Mouse (Mus musculus) stomach, embryonic 15.5 days (tissue): ENCODE results near the gene Gon7. TPM values are rescaled to one million over a fixed set of nuclear protein-coding genes. Genes with fewer than 3 reads are reported as not detected.

Experiments
- ATAC-seq: fragments of 200-750 bp; cut with Nextera tagmentation; 2 replicates; pipeline ENCODE4 v1.8.0; 2017; ENCODE audit warnings: low read depth, moderate number of reproducible peaks, moderate TSS enrichment; ENCODE audit not compliant: insufficient read depth, low FRiP score
- H3K27ac ChIP-seq: fragments of 300-500 bp; sonication (generic); 2 replicates; pipeline ENCODE4 v1.5.1; 2015; ENCODE audit warnings: mild to moderate bottlenecking, inconsistent platforms
- H3K27me3 ChIP-seq: fragments of 300-500 bp; sonication (generic); replicated peaks from 2 replicates; pipeline ENCODE4 v1.6.1; 2015; ENCODE audit warnings: inconsistent platforms
- H3K36me3 ChIP-seq: fragments of 300-500 bp; sonication (generic); 2 replicates; pipeline ENCODE4 v1.6.1; 2015; ENCODE audit warnings: inconsistent platforms
- H3K4me1 ChIP-seq: fragments of 300-500 bp; sonication (generic); 2 replicates; pipeline ENCODE4 v1.6.1; 2015; ENCODE audit warnings: inconsistent platforms
- H3K4me2 ChIP-seq: fragments of 300-500 bp; sonication (generic); 2 replicates; pipeline ENCODE4 v1.6.1; 2015; ENCODE audit warnings: mild to moderate bottlenecking, inconsistent platforms
- H3K4me3 ChIP-seq: fragments of 300-500 bp; sonication (generic); replicated peaks from 2 replicates; pipeline ENCODE4 v1.5.1; 2015; ENCODE audit warnings: inconsistent platforms
- H3K9ac ChIP-seq: fragments of 300-500 bp; sonication (generic); 2 replicates; pipeline ENCODE4 v1.6.1; 2015; ENCODE audit warnings: inconsistent platforms
- H3K9me3 ChIP-seq: fragments of 300-500 bp; sonication (generic); 2 replicates; pipeline ENCODE4 v1.6.1; 2016; ENCODE audit warnings: inconsistent platforms
- WGBS: fragments of 180-500 bp; shearing (Covaris S2); methylation state at CpG from one replicate; pipeline ENCODE4 v1.1.7; 2015; 5-methylcytosine and 5-hydroxymethylcytosine counted together
- polyA plus RNA-seq: library from polyadenylated mRNA; unstranded; fragments of >200 nt; fragmentation: Nextera tagmentation; extraction: Ambion mirVana; gene quantifications from 2 replicates; pipeline ENCODE4 v1.2.1, GENCODE M21; 2015

Gene Gon7
- polyA plus RNA-seq, 1 experiment from 2014 or later, result 29.2 TPM

DNA sequence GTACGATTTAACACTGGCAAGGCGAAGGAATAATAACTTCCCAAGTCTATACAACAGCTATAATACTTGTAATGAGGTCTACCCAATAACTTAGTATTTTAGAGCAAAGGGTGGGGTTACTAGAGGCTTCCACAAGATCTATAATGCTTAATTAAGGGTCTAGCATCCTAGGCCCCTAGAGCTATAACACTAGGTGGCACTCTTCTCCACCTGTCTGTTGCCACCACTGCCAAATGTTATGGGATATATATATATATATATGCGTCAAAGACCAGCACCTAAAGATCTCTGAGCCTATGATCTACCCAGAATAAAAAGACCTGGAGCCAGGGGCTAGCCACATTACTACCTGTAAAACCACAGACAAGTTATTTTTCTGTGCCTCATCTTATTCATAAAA is 17.3 kb downstream of the Gon7 start:
- Histone ChIP-seq H3K9me3 (no peaks in the 10 kb centered on the region), H3K27ac (no peak overlapping the region), H3K9ac (no peak overlapping the region), H3K4me1 (peaks cover 11% of the 10 kb centered on the region), H3K27me3 (no peaks in the 10 kb centered on the region), H3K4me3 (no peak overlapping the region), H3K36me3 (no peaks in the 10 kb centered on the region), H3K4me2 (no peak overlapping the region)
- WGBS, result 69% methylated on average over 3 of the region's 3 CpGs
- ATAC-seq, result no peak

DNA sequence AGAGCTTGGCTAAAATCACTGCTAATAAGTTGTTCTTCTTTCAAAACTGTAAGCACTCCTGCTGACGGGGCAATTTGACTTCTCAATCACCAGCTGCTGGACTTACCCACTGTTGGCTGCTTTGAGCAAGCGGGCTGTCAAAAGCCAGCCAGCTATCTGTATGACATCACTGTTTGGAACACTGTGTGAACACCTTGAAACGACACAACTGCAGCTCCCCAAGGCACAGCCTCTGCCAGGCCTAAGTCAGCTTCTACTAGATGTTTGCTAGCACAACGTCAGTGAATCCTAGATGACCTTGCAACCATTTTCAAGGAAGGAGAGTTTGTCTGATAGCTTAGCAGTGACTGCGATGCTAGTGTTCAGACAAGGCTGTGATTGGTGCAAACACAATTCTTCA is 18.5 kb downstream of the Gon7 start:
- Histone ChIP-seq H3K27me3 (no peaks in the 10 kb centered on the region), H3K9ac (no peak overlapping the region), H3K9me3 (no peaks in the 10 kb centered on the region), H3K27ac (no peak overlapping the region), H3K4me1 (peaks cover 6% of the 10 kb centered on the region; the same call in 1 of the 2 replicates), H3K4me3 (no peak overlapping the region), H3K36me3 (no peaks in the 10 kb centered on the region), H3K4me2 (no peak overlapping the region)
- WGBS, result 70% methylated on average over 5 of the region's 5 CpGs
- no peak for ATAC-seq

DNA sequence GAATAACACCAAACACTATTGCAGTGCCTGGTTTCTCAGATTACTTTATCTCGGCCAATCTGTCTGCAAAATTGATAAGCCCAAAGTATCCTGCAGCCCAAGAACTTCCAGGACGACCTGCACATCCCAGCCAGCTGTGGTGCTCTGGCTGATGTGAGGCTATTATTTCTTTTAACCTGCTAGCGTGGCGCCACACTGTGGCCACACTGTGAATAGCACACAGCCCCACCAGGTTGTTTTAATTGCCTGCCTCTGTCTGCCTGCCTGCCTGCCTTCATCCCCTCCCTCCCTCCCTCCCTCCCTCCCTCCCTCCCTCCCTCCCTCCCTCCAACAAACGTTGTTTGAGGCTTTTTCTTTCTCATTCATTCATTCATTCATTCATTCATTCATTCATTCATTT is 24.2 kb downstream of the Gon7 start:
- Histone ChIP-seq H3K27me3 (no peaks in the 10 kb centered on the region), H3K4me3 (no peak overlapping the region), H3K9ac (no peak overlapping the region), H3K9me3 (no peaks in the 10 kb centered on the region), H3K4me2 (no peak overlapping the region), H3K27ac (no peak overlapping the region), H3K4me1 (peaks cover 17% of the 10 kb centered on the region), H3K36me3 (no peaks in the 10 kb centered on the region)
- 11% methylated on average over 4 of the region's 5 CpGs for WGBS
- no peak for ATAC-seq

DNA sequence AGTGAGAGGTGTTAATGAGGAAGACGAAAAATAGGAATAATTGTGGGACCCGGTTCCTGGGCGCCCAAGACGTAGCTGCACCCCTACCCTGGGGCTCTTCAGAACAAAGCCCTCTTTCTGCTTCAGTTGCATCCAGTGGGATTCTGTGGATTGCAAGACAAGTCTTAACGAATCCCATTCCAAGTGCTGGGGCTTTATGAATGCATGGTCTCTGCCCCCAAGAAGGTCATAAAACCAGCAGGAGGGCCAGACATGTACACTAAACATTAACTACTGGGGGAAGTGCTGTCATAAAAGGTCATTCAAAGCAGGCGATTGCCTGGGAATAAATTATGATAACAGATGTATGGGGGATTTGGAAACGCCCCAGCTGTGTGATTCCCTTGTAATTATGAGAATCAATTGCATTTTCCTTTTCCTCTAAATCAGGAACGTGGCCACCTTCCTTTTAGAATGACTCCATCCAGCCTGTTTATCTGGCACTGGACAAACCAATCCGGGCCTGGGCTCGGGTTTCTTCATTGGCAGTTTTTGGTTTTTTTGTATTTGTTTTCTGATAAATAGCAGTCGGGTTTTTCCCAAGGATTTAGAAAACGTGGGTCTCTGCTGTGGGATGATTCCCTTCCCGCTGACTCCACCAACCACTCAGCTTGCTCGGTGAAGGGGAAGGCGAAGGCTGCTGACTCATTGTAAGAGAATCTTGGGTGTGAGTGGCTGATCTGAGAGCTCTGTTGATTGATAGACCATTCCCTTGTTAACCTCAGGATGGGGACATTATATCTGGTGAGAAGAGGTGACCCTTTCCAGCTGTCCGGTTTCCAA is 26.6 kb downstream of the Gon7 start:
- WGBS, result 25% methylated on average over 16 of the region's 16 CpGs
- ATAC-seq, result 0 out of 2 replicates have a peak, but pooled peaks have one; percentile 6
- peak overlapping the region; percentile 47 for H3K4me2 ChIP-seq
- H3K9me3 ChIP-seq, result no peaks in the 10 kb centered on the region
- no peak overlapping the region for H3K9ac ChIP-seq
- 0 out of 2 replicates have a peak overlapping the region, but pooled peaks have one; percentile 13 for H3K4me3 ChIP-seq
- no peaks in the 10 kb centered on the region for H3K36me3 ChIP-seq
- no peaks in the 10 kb centered on the region for H3K27me3 ChIP-seq
- H3K4me1 ChIP-seq, result peaks cover 17% of the 10 kb centered on the region
- peak overlapping the region; percentile 84 for H3K27ac ChIP-seq

DNA sequence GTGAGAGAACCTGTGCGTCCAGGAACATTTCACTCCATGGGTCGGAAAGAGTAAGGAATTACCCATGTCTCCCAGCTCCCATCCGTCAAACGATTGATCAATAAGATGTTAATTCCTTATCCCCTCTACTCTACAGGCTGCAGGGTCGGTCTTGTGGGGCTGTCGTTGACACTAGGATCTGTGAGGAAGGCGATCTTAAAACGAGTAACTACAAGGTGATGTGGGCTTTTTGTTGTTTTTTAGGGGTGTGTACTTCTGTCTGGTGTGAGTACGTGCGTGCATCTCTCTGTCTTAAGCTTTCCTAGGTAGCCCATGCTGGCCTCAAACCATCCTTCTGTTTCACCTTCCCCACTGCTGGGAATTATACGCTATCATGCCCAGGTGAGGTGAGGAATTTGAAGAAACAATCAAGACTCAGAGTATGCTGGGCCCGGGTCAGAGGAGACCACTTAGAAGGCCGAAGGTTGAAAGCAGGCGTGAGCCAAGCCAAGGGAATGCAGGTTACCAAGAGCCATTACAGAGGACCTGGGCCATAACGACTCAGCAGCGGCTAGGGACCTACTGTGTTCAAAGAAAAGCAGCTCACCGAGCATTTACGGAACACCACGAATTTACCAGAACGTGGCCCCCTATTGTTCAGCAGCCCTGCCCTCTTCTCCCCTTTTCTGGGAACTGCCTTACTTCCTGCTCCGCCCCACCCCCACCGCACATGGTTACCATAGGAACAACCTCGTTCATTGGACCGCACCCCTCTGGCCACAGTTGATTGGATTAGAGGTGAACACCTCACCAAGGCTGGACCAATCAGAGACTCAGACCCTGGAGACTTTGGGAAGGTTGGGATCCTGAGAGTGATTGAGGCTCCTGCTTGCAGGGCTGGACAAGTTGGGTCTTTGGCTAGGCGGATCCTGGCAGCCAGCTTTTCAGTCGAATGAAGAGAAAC is 27.5 kb downstream of the Gon7 start:
- Histone ChIP-seq H3K36me3 (no peaks in the 10 kb centered on the region), H3K4me1 (peaks cover 17% of the 10 kb centered on the region), H3K27me3 (no peaks in the 10 kb centered on the region), H3K4me3 (peak overlapping the region; percentile 13; the same call in 1 of the 2 replicates), H3K4me2 (peak overlapping the region; percentile 47), H3K9me3 (no peaks in the 10 kb centered on the region), H3K9ac (no peak overlapping the region), H3K27ac (peak overlapping the region; percentile 84)
- 28% methylated on average over 26 of the region's 26 CpGs for WGBS
- ATAC-seq, result peak; percentile 94

DNA sequence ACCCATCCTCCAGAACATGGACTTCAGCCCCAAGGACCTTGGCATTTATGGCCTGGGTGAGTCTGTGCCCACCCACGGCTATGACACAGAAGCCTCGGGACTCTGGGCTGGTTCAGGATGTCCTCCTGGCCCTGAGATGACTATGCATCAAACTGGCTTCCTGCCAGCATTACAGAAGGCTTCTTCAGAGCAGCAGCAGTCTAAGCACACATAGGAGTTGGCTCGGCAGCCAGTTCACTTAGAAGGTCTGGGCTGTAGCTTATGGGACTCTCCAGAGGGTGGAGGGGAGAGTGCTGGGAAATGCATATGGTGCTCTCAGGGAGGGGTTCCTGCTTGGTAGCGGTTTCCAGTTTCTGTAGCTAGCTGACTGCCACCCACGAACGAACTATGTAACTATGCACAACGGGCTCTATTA is 31.8 kb downstream of the Gon7 start:
- ATAC-seq, result no peak
- peaks cover 7% of the 10 kb centered on the region; the same call in 1 of the 2 replicates for H3K4me1 ChIP-seq
- no peak overlapping the region for H3K4me2 ChIP-seq
- H3K27me3 ChIP-seq, result no peaks in the 10 kb centered on the region
- H3K36me3 ChIP-seq, result no peaks in the 10 kb centered on the region
- H3K9ac ChIP-seq, result no peak overlapping the region
- no peak overlapping the region for H3K27ac ChIP-seq
- H3K9me3 ChIP-seq, result no peaks in the 10 kb centered on the region
- no peak overlapping the region for H3K4me3 ChIP-seq
- 61% methylated on average over 7 of the region's 7 CpGs for WGBS

DNA sequence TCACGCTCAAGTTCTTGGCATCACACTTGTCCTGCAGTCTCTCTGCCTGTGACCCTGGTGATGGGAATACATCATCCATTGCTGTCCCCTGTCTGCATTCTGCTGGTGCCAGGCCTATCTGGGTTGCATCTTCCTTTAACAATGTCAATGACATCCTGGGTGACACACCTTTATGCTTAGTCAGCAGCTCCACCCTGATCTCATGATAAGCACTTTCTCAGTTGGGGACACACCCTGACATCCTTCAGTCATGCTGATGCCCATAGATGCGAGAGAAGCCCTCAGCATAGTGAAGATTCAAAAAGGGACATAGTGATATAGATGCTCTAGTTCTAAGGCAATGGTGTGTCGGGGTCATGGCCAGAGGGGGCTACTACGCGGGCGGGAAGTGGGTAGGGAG is 32.5 kb downstream of the Gon7 start:
- H3K4me3 ChIP-seq, result no peak overlapping the region
- no peaks in the 10 kb centered on the region for H3K27me3 ChIP-seq
- no peak for ATAC-seq

DNA sequence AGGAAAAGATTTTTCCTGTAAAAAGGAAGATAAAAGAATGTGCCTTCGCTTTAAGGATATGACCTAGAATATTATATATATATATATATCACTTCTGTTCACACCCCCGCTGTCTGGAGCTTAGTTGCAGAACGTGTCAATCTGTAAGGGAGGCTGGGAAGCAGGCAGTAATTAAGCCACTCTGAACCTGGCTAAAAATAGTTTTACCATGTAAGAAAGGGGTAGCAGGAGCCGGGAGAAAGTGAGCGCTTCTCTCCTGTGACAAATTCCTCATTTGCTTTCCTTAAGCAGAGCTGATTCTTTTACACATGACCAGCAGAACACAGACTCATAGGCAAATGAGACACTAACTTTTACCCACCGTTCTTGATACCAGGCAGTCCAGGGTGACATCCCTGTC is 33.7 kb downstream of the Gon7 start:
- no peak overlapping the region for H3K9ac ChIP-seq
- H3K27ac ChIP-seq, result no peak overlapping the region
- H3K4me3 ChIP-seq, result no peak overlapping the region
- H3K9me3 ChIP-seq, result no peaks in the 10 kb centered on the region
- ATAC-seq, result no peak
- no peak overlapping the region for H3K4me2 ChIP-seq
- WGBS, result 64% methylated on average over 6 of the region's 6 CpGs
- H3K4me1 ChIP-seq, result no peaks in the 10 kb centered on the region; the same call in 1 of the 2 replicates
- H3K27me3 ChIP-seq, result no peaks in the 10 kb centered on the region
- no peaks in the 10 kb centered on the region for H3K36me3 ChIP-seq

More for the DNA sequence above, 32.5 kb downstream of the Gon7 start:
- Histone ChIP-seq H3K4me2 (no peak overlapping the region), H3K9ac (no peak overlapping the region), H3K36me3 (no peaks in the 10 kb centered on the region), H3K27ac (no peak overlapping the region), H3K9me3 (no peaks in the 10 kb centered on the region), H3K4me1 (peaks cover under 1% of the 10 kb centered on the region; the same call in 1 of the 2 replicates)
- WGBS, result 89% methylated on average over 6 of the region's 6 CpGs

DNA sequence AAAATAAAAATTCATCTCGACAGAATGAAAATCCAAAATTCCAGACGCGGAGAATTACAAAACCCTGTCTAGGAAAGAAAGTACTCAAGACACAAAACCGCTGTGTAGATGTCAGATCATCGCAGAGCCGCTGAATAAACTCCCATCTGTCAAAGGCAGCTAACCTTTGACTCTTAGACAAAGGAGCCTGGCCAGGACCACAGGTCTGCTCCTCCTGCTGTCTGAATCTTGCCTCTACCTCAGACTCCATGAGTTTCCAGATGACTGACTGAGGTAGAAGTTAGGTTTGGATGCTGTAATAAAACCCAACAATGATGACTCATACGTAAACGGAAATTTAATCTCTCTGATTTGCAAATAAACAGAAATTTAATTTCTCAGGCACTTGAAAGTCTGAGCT is 34.6 kb downstream of the Gon7 start:
- Histone ChIP-seq H3K9me3 (no peaks in the 10 kb centered on the region), H3K4me2 (no peak overlapping the region), H3K4me3 (no peak overlapping the region), H3K4me1 (no peaks in the 10 kb centered on the region; the same call in 1 of the 2 replicates), H3K27ac (no peak overlapping the region), H3K9ac (no peak overlapping the region), H3K36me3 (no peaks in the 10 kb centered on the region), H3K27me3 (no peaks in the 10 kb centered on the region)
- ATAC-seq, result no peak
- WGBS, result 61% methylated on average over 8 of the region's 8 CpGs

DNA sequence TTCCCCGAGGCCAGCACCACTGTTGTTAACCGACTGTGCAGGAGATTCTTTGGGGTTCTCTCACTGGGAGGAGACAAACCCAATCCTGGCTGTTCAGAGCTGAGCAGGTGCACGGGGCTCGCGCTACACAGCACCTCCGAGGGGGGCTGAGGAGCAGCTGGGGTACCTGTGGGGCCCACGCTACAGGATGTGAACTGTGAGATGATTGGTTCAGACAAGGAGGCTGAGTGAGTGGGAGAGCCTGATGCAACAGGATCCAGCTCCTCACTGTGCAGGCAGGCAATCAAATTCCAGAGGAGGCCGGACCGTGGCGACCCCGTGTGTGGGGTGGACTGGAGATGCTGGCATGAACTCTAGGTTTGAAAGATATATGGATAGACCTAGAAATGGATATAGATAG is 35.2 kb downstream of the Gon7 start:
- H3K36me3 ChIP-seq, result no peaks in the 10 kb centered on the region
- no peaks in the 10 kb centered on the region; the same call in 1 of the 2 replicates for H3K4me1 ChIP-seq
- no peak overlapping the region for H3K9ac ChIP-seq
- H3K27me3 ChIP-seq, result no peaks in the 10 kb centered on the region
- H3K27ac ChIP-seq, result no peak overlapping the region
- H3K9me3 ChIP-seq, result no peaks in the 10 kb centered on the region
- 56% methylated on average over 11 of the region's 11 CpGs for WGBS
- ATAC-seq, result peak; percentile 50; the same call in 1 of the 2 replicates
- H3K4me2 ChIP-seq, result no peak overlapping the region
- H3K4me3 ChIP-seq, result no peak overlapping the region

DNA sequence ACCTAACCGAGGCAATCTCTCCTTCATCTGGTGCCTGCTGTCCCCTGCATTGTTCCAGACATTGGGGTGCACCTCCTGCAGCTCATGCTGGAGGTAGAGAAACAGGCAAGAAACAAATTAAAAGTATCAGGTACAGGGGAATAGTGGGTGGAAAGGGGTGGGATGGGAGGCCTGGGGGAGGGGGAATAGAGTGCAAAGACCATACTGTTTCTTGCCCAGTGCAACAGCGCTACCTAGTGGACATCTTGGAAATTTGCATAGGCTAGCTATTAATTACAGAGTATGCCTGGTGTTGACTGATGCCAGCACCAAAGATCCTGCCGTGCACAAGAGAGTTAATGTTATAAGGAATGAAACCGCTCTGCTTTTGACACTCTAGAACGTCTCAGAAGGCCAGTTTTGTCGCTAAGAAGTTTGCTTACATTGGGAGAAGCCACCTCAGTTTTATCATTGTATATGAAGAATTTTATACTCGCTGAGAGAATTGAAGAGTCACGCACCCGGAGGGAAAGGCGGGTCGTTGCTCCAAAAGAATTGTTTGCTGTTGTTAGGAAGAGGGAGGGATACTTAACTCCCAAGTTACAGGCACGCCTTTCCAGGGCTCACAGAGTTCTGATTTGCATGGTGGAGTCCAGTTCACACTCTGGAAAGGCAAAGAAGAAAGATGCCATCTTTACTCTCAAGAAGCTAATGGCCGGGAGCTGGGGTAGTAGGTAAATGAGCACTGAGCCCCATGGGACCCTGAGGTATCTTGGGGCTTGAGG is 37.9 kb downstream of the Gon7 start:
- no peak; the same call in 1 of the 2 replicates for ATAC-seq
- H3K27me3 ChIP-seq, result no peaks in the 10 kb centered on the region
- peak overlapping the region; percentile 17; the same call in 1 of the 2 replicates for H3K4me2 ChIP-seq
- H3K36me3 ChIP-seq, result no peaks in the 10 kb centered on the region
- no peaks in the 10 kb centered on the region for H3K9me3 ChIP-seq
- H3K9ac ChIP-seq, result no peak overlapping the region
- no peak overlapping the region for H3K27ac ChIP-seq
- no peak overlapping the region for H3K4me3 ChIP-seq
- 28% methylated on average over 13 of the region's 13 CpGs for WGBS
- H3K4me1 ChIP-seq, result no peaks in the 10 kb centered on the region
